Mouse (Mus musculus): ENCODE measurements around the gene Rab17.

The Rab17 gene

GRCm38 (mm10) chr1:90969347-90969784 lies at the start of gene Rab17:
Gene Rab17, minus strand, starts transcription at chr1:90969661.
- DNase-seq = peak; percentile 78

DNA sequence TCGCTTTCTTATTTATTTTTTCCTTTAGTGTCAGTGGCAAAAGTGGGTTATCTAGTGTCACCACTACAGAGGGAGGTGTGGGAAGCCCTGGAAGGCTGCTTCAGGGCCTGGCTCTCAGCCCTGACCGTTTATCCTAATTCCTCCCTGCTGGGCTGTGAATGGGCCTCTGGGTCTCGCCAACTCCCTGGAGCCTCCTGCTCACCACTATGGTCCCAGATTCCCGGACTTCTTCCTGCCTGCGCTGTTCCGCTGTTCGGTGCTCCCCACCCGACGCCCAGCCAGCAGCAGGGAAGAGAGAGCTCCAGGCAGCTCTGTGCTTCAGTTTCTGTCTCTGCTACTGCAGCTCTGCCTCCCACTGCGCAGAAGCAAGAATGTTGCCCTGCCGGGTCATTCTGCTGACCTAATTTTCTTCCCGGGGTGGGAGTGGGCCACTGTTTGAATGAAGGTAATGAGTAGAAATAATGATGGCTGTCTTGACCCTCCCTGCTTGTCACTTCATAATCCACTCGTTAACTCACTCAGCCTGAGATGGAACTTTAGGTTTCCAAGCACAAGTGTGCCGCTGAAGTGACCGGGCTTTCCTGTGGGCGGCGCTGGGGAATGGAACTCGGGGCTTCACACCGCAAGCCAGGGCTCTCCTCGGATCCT lies 47.8 kb upstream of the Rab17 start:
- DNase-seq = peak; percentile 62

DNA sequence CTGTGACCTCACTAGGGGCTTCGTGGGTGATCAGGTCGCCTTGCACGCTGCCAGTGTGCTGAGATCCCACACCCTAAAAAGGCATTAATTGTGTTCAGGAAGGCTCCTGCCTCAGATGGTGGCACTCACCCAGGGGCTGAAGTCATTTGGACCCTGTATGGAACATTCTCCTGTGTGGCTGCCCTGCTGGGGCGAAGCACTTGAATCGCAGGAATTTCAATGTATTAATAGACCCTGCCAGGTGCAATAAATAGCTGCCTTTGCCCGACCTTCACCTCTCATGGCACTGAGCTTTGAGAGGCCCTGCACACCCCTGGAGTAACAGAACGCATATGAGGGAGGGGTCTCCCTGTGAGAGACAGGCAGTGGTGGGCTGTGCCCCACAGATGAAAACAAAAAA lies 46.1 kb upstream of the Rab17 start:
- no peak for DNase-seq

GRCm38 (mm10) chr1:91013803-91014202 lies 44.3 kb upstream of the Rab17 start:
- DNase-seq = peak; percentile 41

GRCm38 (mm10) chr1:91011336-91011735 lies 41.9 kb upstream of the Rab17 start:
- DNase-seq = no peak

DNA sequence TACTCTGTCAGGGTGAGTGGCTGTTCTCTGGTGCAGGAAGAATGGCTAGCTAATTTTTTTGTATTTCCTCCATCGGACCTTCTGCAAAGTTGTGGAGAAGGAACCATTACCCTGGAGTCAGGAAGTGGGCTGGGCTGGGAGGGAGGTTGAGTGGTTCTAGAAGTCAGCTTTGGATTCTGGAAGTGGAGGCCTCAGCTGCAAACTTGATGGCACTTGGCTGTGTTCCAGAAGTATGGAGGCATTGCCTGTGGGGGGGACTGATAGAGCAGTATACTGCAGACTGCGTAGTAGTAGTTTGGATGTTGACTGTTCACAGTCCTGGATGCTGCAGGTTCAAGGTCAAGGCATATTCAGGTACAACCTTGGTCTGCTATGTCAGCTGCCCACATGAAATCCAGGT lies 41.3 kb upstream of the Rab17 start:
- DNase-seq = no peak

DNA sequence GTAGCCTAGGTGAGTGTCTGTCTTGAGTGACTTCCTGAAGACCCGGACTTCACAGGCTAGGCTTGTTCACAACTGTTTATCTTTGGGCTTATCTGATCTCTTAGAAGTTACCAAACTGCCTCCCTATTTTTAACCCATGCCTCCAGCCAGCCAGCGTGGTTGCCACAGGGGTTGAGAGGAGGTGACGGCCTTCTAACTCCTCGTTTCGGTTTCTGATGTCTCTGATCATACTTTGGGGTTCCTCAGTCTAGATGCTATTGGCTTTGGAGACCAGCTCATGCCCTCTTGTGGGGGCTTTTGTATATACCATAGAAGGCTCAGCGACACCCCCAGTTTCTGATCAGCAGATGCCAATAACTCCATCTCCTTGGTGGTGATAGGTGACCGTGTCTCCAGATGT lies 40.8 kb upstream of the Rab17 start:
- no peak for DNase-seq

DNA sequence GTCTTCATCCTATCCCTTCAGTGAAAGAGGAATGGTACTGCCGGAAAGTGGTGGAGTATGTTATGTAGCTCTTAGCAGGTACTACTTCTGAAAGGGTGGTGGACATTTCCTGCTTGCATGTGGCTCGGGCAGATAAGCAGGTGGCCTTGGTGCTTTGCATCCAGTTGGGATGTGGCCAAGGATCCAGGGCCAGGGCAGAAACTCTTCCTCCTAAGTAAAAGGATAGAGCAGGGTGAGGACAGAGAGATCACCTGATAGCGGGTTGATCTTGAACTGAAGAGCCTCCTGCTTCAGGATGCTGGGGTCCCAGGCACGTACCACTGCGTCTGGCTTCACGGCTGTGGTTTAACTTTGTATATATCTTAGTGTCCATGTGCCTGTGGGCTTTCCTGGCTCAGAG lies 39.8 kb upstream of the Rab17 start:
- DNase-seq = no peak

- DNase-seq = no peak
Observed at GRCm38 (mm10) chr1:91008746-91009145, 39.3 kb upstream of the Rab17 start.

DNA sequence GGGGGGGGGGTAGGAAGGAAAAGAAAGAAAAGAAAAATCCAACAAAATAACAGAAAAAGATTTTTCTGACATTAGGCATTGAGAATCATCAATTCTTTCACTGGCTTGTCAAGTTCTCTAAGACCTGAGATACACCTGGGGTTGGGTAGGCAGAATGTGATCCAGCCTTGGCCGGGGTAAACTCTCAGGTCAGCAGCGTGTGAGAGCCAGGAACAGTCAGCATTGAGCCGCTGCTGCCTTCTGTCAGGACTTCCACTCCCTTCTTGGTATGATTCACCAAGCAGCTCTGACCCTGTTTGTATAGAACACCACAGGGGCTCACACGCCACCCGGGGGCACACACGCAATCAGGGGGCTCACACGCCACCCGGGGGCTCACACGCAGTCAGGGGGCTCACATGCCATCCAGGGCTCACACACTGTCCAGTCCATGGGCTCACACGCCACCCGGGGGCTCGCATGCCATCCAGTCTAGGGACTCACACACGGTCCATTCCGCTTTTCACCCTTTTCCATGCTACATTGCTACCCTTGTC lies 38.8 kb upstream of the Rab17 start:
- no peak for DNase-seq

DNA sequence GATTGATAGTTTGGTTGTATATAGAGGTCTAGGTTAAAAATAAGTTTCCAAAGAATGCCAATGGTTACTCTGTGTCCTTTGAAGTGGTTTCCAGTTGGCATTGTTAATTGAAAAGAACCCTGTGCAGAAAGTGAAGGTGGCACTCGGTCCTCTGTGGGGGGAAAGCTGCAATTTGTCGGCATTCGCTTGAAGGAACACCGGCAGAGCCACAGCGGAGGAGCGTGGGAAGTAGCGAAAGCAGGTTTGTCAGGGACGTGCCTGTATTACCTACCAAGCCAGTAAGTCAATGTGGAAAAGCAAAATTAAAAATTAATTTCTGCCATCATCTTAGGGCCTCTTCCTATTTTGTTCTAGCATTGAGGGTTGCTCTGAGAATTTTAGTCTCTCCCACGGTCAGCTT lies 37.2 kb upstream of the Rab17 start:
- no peak for DNase-seq

DNA sequence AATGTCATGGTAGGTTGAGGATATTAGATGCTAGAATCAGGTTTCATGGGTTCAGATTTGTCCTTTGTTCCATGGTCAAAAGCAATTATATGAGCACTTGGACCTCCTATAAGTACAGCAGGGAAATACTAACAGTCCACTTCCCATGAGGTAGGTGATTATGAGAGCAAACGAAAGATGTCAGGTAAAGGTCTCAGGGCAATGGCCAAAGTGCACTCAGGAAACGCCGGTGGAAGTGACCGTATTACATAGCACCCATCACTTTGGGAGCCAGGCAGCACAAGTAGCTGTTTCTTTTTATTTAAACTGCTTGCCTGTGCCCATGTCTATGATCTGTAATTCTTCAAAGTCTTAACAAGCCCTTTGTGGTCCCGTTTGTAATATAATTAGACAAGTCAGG lies 36.6 kb upstream of the Rab17 start:
- no peak for DNase-seq

GRCm38 (mm10) chr1:91003522-91004253 lies 34.2 kb upstream of the Rab17 start:
- no peak for DNase-seq

DNA sequence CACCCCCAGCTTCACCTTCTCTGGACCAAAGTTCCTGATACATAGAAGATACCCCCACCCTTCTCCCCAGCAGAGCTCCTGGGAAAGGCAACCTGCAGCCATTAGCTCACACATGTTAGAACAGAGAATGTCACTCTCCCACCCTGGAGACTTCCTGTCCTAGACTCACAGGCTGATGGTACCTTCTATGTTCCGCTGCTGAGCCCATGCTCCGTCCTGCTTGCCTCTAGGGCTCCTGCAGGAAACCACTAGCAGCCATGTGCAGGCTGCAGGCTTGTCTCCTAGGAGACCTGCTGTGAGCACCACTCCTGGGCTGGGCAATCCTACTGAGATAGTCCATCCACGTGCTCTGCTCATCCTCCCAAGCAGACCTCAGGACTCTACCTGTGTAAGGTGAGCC lies 33.2 kb upstream of the Rab17 start:
- no peak for DNase-seq

DNA sequence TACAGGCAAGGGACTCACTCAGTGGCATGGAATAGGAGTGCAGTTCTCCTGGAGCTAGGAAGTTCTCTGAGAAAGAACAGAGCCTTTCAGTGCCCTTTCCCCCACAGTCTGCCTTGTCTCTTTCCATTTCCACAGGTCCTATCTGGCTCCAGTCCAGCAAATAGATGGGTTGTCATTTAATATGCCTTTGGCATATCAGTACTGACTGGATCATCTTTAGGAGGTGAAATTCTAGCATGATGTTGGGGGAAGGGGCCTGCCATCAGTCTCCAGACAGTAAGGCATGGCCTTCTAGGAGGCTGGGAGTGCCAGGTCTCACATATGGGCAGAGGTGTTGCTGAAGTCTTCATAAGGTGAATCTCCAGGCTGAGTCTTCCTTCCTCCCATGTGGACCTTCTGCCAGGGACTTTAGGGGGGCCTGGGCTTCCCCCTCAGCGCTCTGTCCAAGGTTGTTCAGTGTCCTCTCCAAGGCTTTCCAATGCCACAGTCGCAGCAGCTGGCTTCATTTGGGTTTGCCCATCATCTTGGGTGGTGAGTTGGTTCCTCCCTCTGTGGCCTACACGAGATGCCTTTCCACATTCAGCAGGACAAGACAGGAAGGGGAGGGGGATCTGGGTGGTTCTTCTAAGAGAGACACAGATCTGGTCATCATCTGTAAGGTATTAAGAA lies 32.5 kb upstream of the Rab17 start:
- DNase-seq = no peak

DNA sequence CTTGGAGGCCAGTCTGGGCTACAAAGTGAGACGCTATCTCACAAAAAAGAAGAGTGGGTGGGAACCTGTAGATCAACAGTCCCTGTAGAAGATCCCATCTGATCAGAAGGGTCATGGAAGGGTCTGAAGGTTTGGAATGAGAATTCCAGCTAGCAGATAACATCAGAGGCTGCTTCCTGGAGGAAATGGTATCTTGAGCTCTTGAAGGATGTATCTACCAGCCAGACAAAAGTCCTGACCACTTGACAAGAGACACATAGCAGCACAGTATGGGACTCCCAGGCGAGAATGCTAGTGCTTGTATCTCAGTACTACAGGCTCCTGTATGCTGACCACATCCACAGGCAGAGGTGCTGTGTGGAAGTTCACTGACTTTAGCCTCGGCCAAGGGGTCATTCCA lies 31.6 kb upstream of the Rab17 start:
- no peak for DNase-seq

DNA sequence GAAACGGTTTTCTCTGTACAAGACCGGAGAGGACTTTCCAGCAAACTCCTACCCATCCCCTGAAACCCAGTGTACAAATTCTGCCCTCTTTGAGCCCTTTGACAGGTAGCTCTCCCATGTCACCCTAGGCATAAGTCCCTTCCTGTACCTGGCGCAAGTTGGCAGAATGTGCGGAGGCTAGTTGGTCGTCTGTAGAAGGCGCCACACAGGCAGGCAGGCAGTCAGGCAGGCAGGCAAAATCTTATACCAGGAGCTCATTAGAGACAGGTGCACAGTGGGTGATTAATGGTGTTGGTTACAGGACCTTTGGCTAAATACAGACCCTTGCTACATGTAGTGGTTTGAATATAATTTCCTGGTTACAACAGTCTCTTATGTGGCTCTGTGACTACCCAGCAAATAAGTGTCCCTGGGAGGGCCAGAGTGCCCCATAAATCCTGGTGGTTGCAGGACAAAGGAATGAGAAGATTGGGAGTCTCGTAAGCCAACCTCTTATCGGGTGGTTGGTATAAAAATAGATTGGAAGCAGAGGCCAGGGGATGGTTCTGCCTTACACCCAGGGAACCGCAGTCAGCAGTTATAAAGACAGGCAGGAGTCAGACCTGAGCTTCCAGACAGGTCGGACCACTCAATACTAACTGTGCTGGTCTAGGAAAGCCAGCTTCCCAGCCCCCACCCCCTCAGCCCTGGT lies 30.6 kb upstream of the Rab17 start:
- DNase-seq = no peak

GRCm38 (mm10) chr1:90998891-90999611 lies 29.6 kb upstream of the Rab17 start:
- DNase-seq = no peak

DNA sequence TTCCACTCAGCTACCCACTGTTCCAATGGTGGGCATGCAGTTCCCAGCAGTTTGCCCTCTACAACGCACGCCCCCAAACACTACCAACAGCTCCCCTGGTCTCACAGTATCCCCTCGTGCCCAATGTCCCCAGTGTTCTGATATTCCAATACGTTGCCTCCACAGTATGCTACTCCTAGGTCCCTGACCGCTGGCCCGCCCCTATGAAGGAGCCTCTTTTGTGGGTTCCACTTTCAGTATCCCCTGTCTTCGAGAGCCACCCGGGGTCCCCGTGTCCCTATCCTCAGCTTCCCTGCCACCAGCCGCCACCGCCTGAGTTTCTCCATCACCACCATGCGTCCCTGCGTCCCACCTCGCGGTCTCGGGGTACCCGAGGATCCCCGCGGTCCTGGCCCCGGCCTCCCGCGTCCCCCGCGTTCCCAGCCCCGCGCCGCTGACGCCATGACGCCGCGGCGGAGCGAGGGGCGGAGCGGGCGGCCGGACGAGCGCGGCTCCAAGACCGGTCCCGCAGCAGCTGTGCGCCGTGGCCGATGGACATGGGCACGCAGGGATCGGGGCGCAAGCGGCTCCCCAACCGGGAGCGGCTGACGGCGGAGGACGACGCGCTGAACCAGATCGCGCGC lies 28.9 kb upstream of the Rab17 start, which contains the start of gene Lrrfip1:
Gene Lrrfip1 (plus strand): TSS at position 470 of the 623 bp plus-strand sequence.
- DNase-seq = peak; percentile 67

- DNase-seq = no peak
Observed at GRCm38 (mm10) chr1:90997641-90998040, 28.2 kb upstream of the Rab17 start.

DNA sequence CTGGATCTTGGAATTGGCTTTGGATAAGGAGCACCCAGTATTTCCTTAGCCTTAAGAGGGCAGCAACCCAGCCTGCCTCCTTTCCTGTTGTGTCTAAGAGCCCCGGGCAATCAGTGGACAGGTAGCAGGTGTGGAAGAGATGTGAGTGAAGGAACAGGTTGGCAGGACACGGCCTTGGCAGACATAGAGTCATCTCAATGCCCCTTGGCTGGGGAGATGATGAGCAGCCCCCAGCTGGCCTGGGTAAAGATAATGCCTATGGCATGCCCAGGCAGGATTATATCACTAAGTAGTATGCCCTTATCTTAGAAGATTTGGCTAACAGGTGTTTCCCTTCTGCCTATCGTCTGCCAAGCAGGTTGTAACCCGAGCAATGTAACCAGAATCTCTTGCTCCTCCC lies 27.7 kb upstream of the Rab17 start:
- no peak for DNase-seq

GRCm38 (mm10) chr1:90995916-90996315 lies 26.5 kb upstream of the Rab17 start:
- no peak for DNase-seq
